Mouse (Mus musculus) midbrain, embryonic 14.5 days (tissue): Measurements from ENCODE around the gene Rimkla. TPM values are rescaled to one million over a fixed set of nuclear protein-coding genes. Genes with fewer than 3 reads are reported as not detected.

Experiments used
- ATAC-seq: fragments of 200-750 bp; cut with Nextera tagmentation; 2 replicates; pipeline ENCODE4 v1.8.0; 2017; ENCODE audit warnings: moderate number of reproducible peaks, moderate library complexity; ENCODE audit not compliant: low FRiP score, low TSS enrichment
- DNase-seq: peaks from one replicate; pipeline ENCODE4 v3.0.0-alpha.2; 2015
- H3K27ac ChIP-seq: fragments of 300-500 bp; sonication (generic); replicated peaks from 2 replicates; pipeline ENCODE4 v1.5.1; 2014; ENCODE audit warnings: mild to moderate bottlenecking, low read depth, low read length, moderate library complexity
- H3K27me3 ChIP-seq: fragments of 300-500 bp; sonication (generic); 2 replicates; pipeline ENCODE4 v1.6.1; 2014; ENCODE audit warnings: low read length, control low read depth, mixed read lengths; ENCODE audit not compliant: control insufficient read depth, insufficient read depth
- H3K36me3 ChIP-seq: fragments of 300-500 bp; sonication (generic); 2 replicates; pipeline ENCODE4 v1.6.1; 2014; ENCODE audit warnings: low read length, control low read depth; ENCODE audit not compliant: control insufficient read depth, insufficient read depth
- H3K4me1 ChIP-seq: fragments of 300-500 bp; sonication (generic); 2 replicates; pipeline ENCODE4 v1.6.1; 2014; ENCODE audit warnings: mild to moderate bottlenecking, antibody characterized with exemption, low read length, control low read depth; ENCODE audit not compliant: control insufficient read depth, insufficient read depth
- H3K4me2 ChIP-seq: fragments of 300-500 bp; sonication (generic); 2 replicates; pipeline ENCODE4 v1.6.1; 2014; ENCODE audit warnings: mild to moderate bottlenecking, low read length, moderate library complexity
- H3K4me3 ChIP-seq: fragments of 300-500 bp; sonication (generic); replicated peaks from 2 replicates; pipeline ENCODE4 v1.5.1; 2014; ENCODE audit warnings: low read depth, low read length
- H3K9ac ChIP-seq: fragments of 300-500 bp; sonication (generic); replicated peaks from 2 replicates; pipeline ENCODE4 v1.6.1; 2014; ENCODE audit warnings: mild to moderate bottlenecking, low read length, moderate library complexity
- H3K9me3 ChIP-seq: fragments of 300-500 bp; sonication (generic); 2 replicates; pipeline ENCODE4 v1.6.1; 2016; ENCODE audit warnings: low read length, control low read depth, mixed read lengths; ENCODE audit not compliant: control insufficient read depth
- WGBS: fragments of 180-500 bp; shearing (Covaris S2); extraction: QIAGEN DNeasy Blood & Tissue Kit; methylation state at CpG from one replicate; pipeline ENCODE4 v1.1.7; 2014; 5-methylcytosine and 5-hydroxymethylcytosine counted together
- polyA plus RNA-seq: library from polyadenylated mRNA; unstranded; fragments of >200 nt; fragmentation: Nextera tagmentation; extraction: Ambion mirVana; gene quantifications from 2 replicates; pipeline ENCODE4 v1.2.1, GENCODE M21; 2014

The Rimkla gene
- polyA plus RNA-seq, 1 experiment from 2014 or later = 26.2 TPM

DNA sequence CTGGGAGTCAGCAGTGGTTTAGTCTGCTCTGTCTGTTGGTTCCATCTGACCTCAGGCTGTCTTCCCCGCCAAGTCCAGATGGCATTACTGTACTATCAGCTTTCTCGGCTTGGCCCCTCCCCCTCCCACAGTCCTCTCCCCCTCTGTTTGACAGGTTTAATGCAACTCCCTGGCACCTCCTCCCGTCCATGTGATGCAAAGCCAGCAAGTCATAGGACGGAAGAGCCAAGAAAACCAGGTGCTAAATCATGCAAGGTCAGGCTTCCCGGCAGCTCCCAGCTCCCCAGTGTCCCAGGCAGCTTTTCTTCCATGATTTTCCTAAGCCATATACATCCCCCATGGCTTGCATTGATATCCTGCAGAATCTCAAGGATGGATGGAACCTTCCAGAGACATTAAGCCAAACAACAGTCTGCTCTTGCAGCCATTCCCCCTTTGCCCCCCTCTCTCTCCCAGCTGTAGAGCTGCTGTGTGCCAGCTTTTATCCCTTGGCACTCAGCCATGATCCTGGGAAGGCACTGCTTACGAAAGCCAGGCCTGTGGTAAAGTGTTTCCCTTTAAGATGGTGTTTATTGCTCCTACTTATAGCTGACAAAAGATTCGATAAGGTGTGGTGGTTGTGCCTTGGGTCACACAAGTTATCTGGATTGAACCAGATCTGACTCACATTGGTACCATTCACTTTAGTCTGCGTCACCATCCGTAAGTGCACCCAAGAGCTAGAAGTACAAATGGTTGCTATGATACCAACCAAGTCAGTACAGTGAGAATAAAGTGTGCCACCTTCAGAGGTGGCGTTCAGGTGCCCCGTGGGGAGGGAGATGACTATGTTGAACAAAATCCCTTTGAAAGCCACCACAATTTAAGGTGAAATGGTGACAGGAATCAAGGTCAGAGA is 29.3 kb downstream of the Rimkla start:
- Histone ChIP-seq H3K9ac (no peak overlapping the region), H3K36me3 (0 out of 2 replicates have a peak, but pooled peaks cover 3% of the 10 kb centered on the region), H3K4me2 (no peak overlapping the region), H3K27me3 (no peaks in the 10 kb centered on the region), H3K4me3 (no peak overlapping the region), H3K9me3 (no peaks in the 10 kb centered on the region), H3K4me1 (peaks cover 23% of the 10 kb centered on the region), H3K27ac (peak overlapping the region; percentile 56)
- 53% methylated on average over 11 of the region's 11 CpGs for WGBS
- DNase-seq (peak; percentile 84), ATAC-seq (peak; percentile 49)

DNA sequence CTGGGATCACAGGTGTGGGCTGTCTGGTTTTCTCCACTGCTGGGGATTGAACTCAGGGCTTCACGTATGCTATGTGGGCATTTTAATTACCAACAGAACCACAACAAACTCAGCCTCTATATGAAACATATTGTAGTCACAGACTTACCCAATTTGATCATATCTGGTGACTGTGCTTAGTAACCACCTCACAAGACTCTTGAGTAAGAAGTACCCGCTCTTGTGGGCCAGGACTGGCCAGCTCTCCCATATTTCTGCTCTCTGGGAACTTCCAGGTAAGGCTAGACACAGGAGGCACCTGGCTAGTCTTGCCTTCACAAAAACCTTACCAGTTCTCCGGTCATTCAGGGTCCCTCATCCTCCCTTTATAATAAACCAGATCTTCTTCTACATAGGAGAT is 30.0 kb downstream of the Rimkla start:
- WGBS = 90% methylated on average over 3 of the region's 3 CpGs
- ATAC-seq (no peak), DNase-seq (no peak)
- H3K27ac ChIP-seq = peak overlapping the region; percentile 56
- H3K4me2 ChIP-seq = no peak overlapping the region
- H3K4me3 ChIP-seq = no peak overlapping the region
- H3K27me3 ChIP-seq = no peaks in the 10 kb centered on the region
- no peak overlapping the region for H3K9ac ChIP-seq
- no peaks in the 10 kb centered on the region for H3K9me3 ChIP-seq
- peaks cover 23% of the 10 kb centered on the region for H3K4me1 ChIP-seq
- H3K36me3 ChIP-seq = 0 out of 2 replicates have a peak, but pooled peaks cover 3% of the 10 kb centered on the region

DNA sequence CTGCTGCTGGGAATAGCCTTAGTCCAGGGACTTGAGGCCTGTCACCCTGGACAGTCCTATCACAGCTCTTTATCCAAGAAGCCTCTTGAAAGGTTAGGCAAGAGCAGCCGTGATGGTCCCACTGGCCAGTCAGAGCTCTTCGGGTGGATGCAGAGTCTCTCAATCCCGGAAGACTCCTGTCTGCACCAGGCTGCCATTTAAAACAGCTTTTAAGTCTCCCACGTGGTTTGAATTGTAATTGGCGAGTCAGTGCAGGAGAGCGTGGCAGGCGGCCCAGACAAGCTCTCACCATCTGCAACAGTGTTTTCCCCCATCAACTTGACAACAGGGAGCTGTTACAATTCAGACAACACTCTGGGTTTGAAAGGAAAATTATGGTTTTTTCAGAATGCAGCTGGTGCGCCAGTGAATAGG is 31.7 kb downstream of the Rimkla start:
- Histone ChIP-seq H3K4me3 (no peak overlapping the region), H3K36me3 (no peaks in the 10 kb centered on the region), H3K27ac (peak overlapping the region; percentile 84), H3K4me2 (peak overlapping the region; percentile 22; the same call in 1 of the 2 replicates), H3K27me3 (no peaks in the 10 kb centered on the region), H3K4me1 (peaks cover 23% of the 10 kb centered on the region), H3K9ac (no peak overlapping the region; the same call in 1 of the 2 replicates), H3K9me3 (no peaks in the 10 kb centered on the region)
- ATAC-seq = peak; percentile 83
- peak; percentile 86 for DNase-seq
- WGBS = 9% methylated on average over 8 of the region's 8 CpGs

DNA sequence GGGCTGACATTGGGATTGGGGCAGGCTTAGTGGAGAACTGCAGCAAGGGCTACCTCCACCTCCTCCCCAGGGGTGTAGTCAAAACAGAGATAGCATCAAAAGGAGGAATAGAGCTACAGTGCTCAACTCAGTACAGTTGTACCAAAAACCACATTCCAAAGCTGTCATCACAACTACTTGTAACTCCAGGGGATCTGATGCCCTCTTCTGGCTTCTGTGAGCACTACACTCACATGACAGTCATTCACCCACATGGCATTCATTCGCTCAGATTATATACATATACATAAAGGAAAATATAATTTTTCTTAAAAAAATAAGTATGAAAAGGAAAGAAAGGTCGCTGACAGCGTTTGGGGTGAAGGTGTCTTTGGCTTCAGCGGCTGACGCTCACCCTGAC is 32.1 kb downstream of the Rimkla start:
- ATAC-seq (0 out of 2 replicates have a peak, but pooled peaks have one; percentile 1), DNase-seq (peak; percentile 64)
- Histone ChIP-seq H3K9me3 (no peaks in the 10 kb centered on the region), H3K4me1 (peaks cover 23% of the 10 kb centered on the region), H3K36me3 (no peaks in the 10 kb centered on the region), H3K27me3 (no peaks in the 10 kb centered on the region), H3K4me3 (no peak overlapping the region), H3K27ac (peak overlapping the region; percentile 84), H3K4me2 (no peak overlapping the region), H3K9ac (no peak overlapping the region; the same call in 1 of the 2 replicates)
- WGBS = 63% methylated on average over 5 of the region's 5 CpGs

DNA sequence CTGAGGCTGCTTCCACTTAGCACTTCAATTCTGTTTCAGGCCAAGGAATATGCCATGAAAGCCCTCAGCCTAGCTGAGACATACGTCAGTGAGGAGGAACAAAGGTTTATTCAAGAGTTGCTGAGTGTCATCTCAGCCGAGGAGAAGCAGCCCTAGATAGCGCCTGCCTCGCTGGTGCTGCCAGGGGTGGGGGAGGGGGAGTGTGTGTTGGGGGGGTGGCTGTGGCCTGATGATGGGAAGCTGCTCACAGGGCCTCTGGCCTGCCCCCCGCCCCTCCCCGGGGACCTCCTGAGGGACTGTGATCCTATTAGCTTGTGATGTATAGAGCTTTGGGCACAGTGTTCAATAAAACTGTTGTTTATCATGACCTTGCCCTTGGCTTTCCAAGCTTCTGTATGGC is 38.9 kb downstream of the Rimkla start:
- DNase-seq (peak; percentile 57), ATAC-seq (peak; percentile 48)
- Histone ChIP-seq H3K9me3 (no peaks in the 10 kb centered on the region), H3K27me3 (no peaks in the 10 kb centered on the region), H3K4me1 (peaks cover 6% of the 10 kb centered on the region; the same call in 1 of the 2 replicates), H3K27ac (peak overlapping the region; percentile 60), H3K36me3 (no peaks in the 10 kb centered on the region), H3K9ac (no peak overlapping the region), H3K4me2 (no peak overlapping the region), H3K4me3 (no peak overlapping the region)
- 11% methylated on average over 6 of the region's 6 CpGs for WGBS

DNA sequence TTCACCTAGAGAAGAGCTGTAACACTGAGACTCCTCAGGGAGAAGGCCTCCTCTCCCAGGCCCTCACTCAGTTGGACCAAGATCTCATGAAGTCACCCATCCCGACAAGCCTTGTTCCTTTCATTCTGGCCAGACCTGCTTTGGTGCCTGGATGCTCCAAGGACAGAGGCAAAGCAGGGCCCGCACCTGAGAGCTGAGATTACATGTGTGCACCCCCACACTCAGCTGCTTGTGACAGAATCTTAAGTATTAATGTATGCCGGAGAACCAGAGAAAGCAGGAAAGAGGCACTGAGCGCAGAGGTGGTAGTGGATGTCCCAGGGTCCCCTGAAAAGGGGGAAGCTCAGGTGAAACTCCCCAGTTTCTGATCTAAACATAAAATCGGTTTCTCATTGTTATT is 39.3 kb downstream of the Rimkla start:
- 58% methylated on average over 5 of the region's 5 CpGs for WGBS
- H3K4me1 ChIP-seq = peaks cover 6% of the 10 kb centered on the region; the same call in 1 of the 2 replicates
- no peak for ATAC-seq
- H3K36me3 ChIP-seq = no peaks in the 10 kb centered on the region
- peak overlapping the region; percentile 60 for H3K27ac ChIP-seq
- H3K4me3 ChIP-seq = no peak overlapping the region
- H3K9ac ChIP-seq = no peak overlapping the region
- H3K27me3 ChIP-seq = no peaks in the 10 kb centered on the region
- H3K4me2 ChIP-seq = no peak overlapping the region
- no peaks in the 10 kb centered on the region for H3K9me3 ChIP-seq
- no peak for DNase-seq

DNA sequence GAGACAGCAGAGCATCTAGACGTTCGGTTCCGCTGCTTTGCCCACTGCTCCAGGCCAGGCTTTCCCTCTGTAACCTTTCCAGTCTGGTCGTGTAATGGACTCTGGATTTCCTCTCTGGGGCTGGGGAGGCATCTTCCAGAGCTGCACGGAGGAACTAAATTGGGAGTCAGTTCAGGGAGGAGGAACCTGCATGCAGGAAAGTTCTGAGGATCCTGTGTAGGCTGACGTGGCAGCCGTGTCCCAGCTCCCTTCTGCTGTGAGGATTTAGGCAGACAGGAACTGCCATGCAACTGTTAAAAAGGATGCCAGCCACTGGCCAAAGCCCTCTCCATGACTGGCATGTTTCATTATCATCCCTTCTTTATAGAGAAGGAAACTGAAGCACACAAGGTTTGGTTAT is 42.0 kb downstream of the Rimkla start:
- no peaks in the 10 kb centered on the region for H3K36me3 ChIP-seq
- DNase-seq (no peak), ATAC-seq (no peak)
- no peaks in the 10 kb centered on the region for H3K9me3 ChIP-seq
- H3K9ac ChIP-seq = no peak overlapping the region
- no peaks in the 10 kb centered on the region for H3K27me3 ChIP-seq
- WGBS = 75% methylated on average over 7 of the region's 7 CpGs
- no peak overlapping the region for H3K27ac ChIP-seq
- H3K4me3 ChIP-seq = no peak overlapping the region
- H3K4me2 ChIP-seq = no peak overlapping the region
- H3K4me1 ChIP-seq = peaks cover 6% of the 10 kb centered on the region; the same call in 1 of the 2 replicates

DNA sequence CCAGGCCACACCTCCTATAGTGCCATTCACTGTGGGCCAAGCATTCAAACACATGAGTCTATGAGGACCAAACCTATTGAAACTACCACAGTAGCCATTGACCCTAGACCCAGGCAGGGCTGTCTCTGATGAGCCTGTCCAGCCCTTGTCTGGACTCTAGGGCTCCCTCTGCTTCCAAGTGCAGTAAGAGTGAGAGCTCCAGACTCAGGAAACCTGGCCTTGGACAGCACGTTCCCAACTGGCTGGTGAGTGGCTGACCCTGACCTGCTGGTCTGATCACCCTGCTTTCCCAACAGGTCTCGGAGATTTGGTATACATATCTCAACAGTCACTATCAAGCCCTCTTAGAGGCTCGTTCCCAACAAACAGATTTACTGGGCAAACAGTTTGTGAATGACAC is 44.6 kb downstream of the Rimkla start:
- Histone ChIP-seq H3K36me3 (no peaks in the 10 kb centered on the region), H3K4me2 (no peak overlapping the region), H3K4me3 (no peak overlapping the region), H3K27me3 (no peaks in the 10 kb centered on the region), H3K9ac (no peak overlapping the region), H3K9me3 (no peaks in the 10 kb centered on the region), H3K4me1 (no peaks in the 10 kb centered on the region), H3K27ac (no peak overlapping the region)
- DNase-seq (no peak), ATAC-seq (no peak)
- WGBS = 82% methylated on average over 3 of the region's 3 CpGs

DNA sequence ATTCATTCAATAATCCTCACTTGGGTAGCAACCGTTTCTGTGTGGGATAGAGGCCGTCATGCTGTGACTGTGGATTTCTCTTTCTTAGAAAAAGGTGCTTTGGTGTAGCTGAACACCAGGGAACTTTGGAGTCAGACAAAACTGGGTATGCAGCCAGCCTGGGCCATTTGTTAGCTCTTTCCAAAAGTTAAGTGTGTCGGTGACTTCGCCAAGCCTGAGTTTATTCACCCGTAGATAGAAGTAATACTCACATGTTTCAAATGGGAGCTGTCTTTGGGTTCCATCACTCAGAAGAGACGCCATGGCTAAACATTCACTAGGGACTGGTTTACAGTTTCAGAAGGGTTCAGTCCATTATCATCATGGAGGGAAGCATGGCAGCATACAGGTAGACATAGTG is 45.2 kb downstream of the Rimkla start:
- Histone ChIP-seq H3K4me1 (no peaks in the 10 kb centered on the region), H3K4me3 (no peak overlapping the region), H3K36me3 (no peaks in the 10 kb centered on the region), H3K4me2 (no peak overlapping the region), H3K9ac (no peak overlapping the region), H3K27me3 (no peaks in the 10 kb centered on the region), H3K9me3 (no peaks in the 10 kb centered on the region), H3K27ac (no peak overlapping the region)
- no peak for ATAC-seq
- WGBS = 91% methylated on average over 6 of the region's 6 CpGs
- DNase-seq = no peak
